Mouse (Mus musculus): Measurements from ENCODE around the gene C1qtnf1.

GRCm38 (mm10) chr11:118473842-118474500 is 46.0 kb downstream of the C1qtnf1 start:
- TF ChIP-seq CTCF (IDR thresholded peaks at IDR 0.05; ENCODE audit: low read depth, low read length): no peak
- no peak for TF ChIP-seq POLR2A (IDR thresholded peaks at IDR 0.05; ENCODE audit: extremely low read depth, insufficient read depth, low read length)

All from liver, adult 2 months (tissue).